Mouse (Mus musculus): ENCODE measurements at regions not wholly inside any gene's neighbourhood (a gene's known extent, or its start where the extent isn't known, plus 50 kb on each side); places are given as distances from the start of the nearest gene placed in this dataset.

- no peaks in the 10 kb centered on the region for H3K4me1 ChIP-seq (replicated peaks)
- ATAC-seq (ENCODE audit: low read depth), result no peak
- no peak overlapping the region for H3K9ac ChIP-seq
- H3K4me3 ChIP-seq, result no peak overlapping the region
- no peaks in the 10 kb centered on the region for H3K9me3 ChIP-seq
- no peak overlapping the region for H3K4me2 ChIP-seq
- WGBS, result 86% methylated on average over 4 of the region's 4 CpGs
- H3K27me3 ChIP-seq, result no peaks in the 10 kb centered on the region
- H3K27ac ChIP-seq (replicated peaks), result no peak overlapping the region
- no peaks in the 10 kb centered on the region for H3K36me3 ChIP-seq
Measured at GRCm38 (mm10) chr14:72277309-72277708, 214.3 kb downstream of the Gm9195 start.

GRCm38 (mm10) chr14:72259255-72259654 lies 232.4 kb downstream of the Gm9195 start:
- WGBS, result 44% methylated on average over 2 of the region's 2 CpGs
- Histone ChIP-seq H3K4me2 (no peak overlapping the region), H3K36me3 (no peaks in the 10 kb centered on the region), H3K4me1 (replicated peaks) (no peaks in the 10 kb centered on the region), H3K27me3 (no peaks in the 10 kb centered on the region), H3K27ac (replicated peaks) (no peak overlapping the region), H3K4me3 (no peak overlapping the region), H3K9me3 (peaks cover 6% of the 10 kb centered on the region; the same call in 1 of the 2 replicates), H3K9ac (no peak overlapping the region)
- no peak for ATAC-seq (ENCODE audit: low read depth)

DNA sequence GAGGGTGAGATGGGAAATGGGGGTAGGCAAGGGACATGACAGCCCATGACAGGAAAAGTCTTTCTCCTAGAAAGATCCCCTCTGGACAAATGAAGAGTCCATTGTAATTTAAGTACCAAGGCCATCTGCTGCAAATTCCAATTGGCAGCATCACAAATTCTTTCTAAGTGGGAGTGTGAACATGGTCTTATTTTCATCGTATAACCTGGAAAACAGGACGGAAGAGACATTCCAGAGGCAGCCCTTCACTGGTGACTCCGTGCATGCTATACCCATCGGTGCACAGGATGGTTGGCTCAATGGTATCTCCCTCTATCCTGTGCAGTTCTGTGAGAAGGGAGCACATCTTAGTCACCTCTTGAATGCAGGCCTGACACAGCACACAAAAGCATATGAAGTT lies 249.8 kb downstream of the Gm9195 start:
- no peak for ATAC-seq (ENCODE audit: low read depth)
- no peaks in the 10 kb centered on the region for H3K27me3 ChIP-seq

GRCm38 (mm10) chr14:72240272-72240671 lies 251.4 kb downstream of the Gm9195 start:
- Histone ChIP-seq H3K4me1 (replicated peaks) (no peaks in the 10 kb centered on the region), H3K36me3 (no peaks in the 10 kb centered on the region), H3K4me3 (no peak overlapping the region), H3K9me3 (no peaks in the 10 kb centered on the region), H3K4me2 (no peak overlapping the region), H3K27ac (replicated peaks) (no peak overlapping the region), H3K27me3 (no peaks in the 10 kb centered on the region), H3K9ac (no peak overlapping the region)
- WGBS, result 32% methylated on average over 4 of the region's 4 CpGs
- ATAC-seq (ENCODE audit: low read depth), result no peak

More for the DNA sequence above, 249.8 kb downstream of the Gm9195 start:
- H3K9me3 ChIP-seq, result no peaks in the 10 kb centered on the region
- WGBS, result 88% methylated on average over 4 of the region's 4 CpGs
- no peak overlapping the region for H3K4me3 ChIP-seq
- no peak overlapping the region for H3K9ac ChIP-seq
- H3K36me3 ChIP-seq, result no peaks in the 10 kb centered on the region
- H3K4me2 ChIP-seq, result no peak overlapping the region
- H3K4me1 ChIP-seq (replicated peaks), result no peaks in the 10 kb centered on the region
- H3K27ac ChIP-seq (replicated peaks), result no peak overlapping the region

- no peaks in the 10 kb centered on the region for H3K36me3 ChIP-seq
- 93% methylated on average over 4 of the region's 4 CpGs for WGBS
Measured at GRCm38 (mm10) chr14:72238344-72238743, 253.3 kb downstream of the Gm9195 start.

GRCm38 (mm10) chr14:72234234-72235075 lies 257.2 kb downstream of the Gm9195 start:
- no peak for ATAC-seq (ENCODE audit: low read depth)

More at GRCm38 (mm10) chr14:72238344-72238743, 253.3 kb downstream of the Gm9195 start:
- Histone ChIP-seq H3K4me2 (no peak overlapping the region), H3K27me3 (no peaks in the 10 kb centered on the region), H3K9me3 (no peaks in the 10 kb centered on the region), H3K9ac (no peak overlapping the region), H3K4me1 (replicated peaks) (no peaks in the 10 kb centered on the region), H3K27ac (replicated peaks) (no peak overlapping the region), H3K4me3 (no peak overlapping the region)
- ATAC-seq (ENCODE audit: low read depth), result no peak

DNA sequence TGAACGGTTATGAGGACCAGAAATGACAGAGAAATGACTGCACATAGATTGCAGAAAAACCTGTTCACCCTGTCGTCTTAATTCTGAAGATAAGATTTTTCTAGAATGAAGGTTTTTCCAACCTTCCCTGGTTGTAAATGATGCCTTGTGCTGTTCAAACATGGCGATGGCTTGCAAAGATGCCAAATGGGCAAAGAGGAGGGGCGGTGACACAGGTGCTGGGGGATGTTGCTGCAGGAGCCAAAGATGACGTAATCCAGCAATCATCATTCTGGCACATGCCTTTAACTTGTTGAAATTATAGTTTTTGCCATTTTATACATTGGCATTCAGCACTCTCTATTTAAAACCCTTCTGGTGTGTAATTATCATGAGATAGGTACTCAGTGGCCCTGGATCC lies 263.8 kb downstream of the Gm9195 start:
- no peaks in the 10 kb centered on the region for H3K4me1 ChIP-seq (replicated peaks)
- ATAC-seq (ENCODE audit: low read depth), result no peak
- no peak overlapping the region for H3K9ac ChIP-seq
- no peak overlapping the region for H3K4me2 ChIP-seq
- 78% methylated on average over 5 of the region's 5 CpGs for WGBS
- no peaks in the 10 kb centered on the region for H3K36me3 ChIP-seq
- no peak overlapping the region for H3K27ac ChIP-seq (replicated peaks)
- H3K27me3 ChIP-seq, result no peaks in the 10 kb centered on the region
- no peaks in the 10 kb centered on the region for H3K9me3 ChIP-seq
- H3K4me3 ChIP-seq, result no peak overlapping the region

More at GRCm38 (mm10) chr14:72234234-72235075, 257.2 kb downstream of the Gm9195 start:
- Histone ChIP-seq H3K4me1 (replicated peaks) (no peaks in the 10 kb centered on the region), H3K27me3 (no peaks in the 10 kb centered on the region), H3K9me3 (no peaks in the 10 kb centered on the region), H3K4me2 (no peak overlapping the region), H3K36me3 (no peaks in the 10 kb centered on the region), H3K4me3 (no peak overlapping the region), H3K9ac (no peak overlapping the region), H3K27ac (replicated peaks) (no peak overlapping the region)
- WGBS, result 83% methylated on average over 6 of the region's 6 CpGs

DNA sequence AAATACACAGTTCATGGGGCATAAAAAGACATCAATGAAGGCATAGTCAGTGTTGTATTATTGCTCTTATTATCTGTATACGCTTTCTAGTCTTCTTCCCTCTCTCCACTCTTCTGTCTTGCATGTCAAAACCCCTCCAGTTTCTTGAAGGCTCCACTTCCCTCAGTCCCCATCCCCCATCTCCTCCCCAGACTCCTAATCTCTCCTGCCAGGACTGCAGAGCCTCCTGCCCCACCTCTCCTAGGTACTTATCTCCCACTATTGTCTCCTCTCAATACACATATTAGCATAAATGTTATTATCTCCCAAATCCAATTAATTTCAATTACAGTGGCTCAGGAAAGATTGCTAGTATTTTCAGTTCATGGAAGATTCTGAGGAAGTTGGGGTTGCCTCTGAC lies 264.2 kb downstream of the Gm9195 start:
- ATAC-seq (ENCODE audit: low read depth), result no peak
- Histone ChIP-seq H3K4me3 (no peak overlapping the region), H3K27me3 (no peaks in the 10 kb centered on the region), H3K27ac (replicated peaks) (no peak overlapping the region), H3K4me1 (replicated peaks) (no peaks in the 10 kb centered on the region), H3K4me2 (no peak overlapping the region), H3K36me3 (no peaks in the 10 kb centered on the region), H3K9me3 (no peaks in the 10 kb centered on the region), H3K9ac (no peak overlapping the region)
- WGBS, result 75% methylated on average over 1 of the region's 1 CpGs

DNA sequence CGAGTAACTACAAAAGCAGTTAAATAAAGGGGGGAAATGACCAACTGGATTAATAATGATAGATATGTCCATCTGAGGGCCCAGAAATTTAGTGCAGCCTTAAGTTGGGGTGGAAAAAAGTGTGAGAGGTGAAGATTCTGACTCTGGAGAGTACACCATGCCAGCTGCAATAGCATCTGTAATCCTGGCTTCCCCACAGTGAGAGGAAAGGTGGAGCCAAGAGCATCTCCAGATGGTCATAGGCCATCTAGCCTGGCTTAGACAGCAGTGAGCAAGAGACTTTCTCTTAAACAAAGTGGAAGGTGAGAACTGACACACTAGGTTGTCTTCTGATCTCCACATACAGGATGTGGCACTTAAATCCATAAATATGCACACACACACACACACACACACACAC lies 264.7 kb downstream of the Gm9195 start:
- Histone ChIP-seq H3K4me3 (no peak overlapping the region), H3K4me2 (no peak overlapping the region), H3K9me3 (no peaks in the 10 kb centered on the region), H3K4me1 (replicated peaks) (no peaks in the 10 kb centered on the region), H3K36me3 (no peaks in the 10 kb centered on the region), H3K27me3 (no peaks in the 10 kb centered on the region), H3K9ac (no peak overlapping the region), H3K27ac (replicated peaks) (no peak overlapping the region)
- WGBS, result 70% methylated on average over 1 of the region's 1 CpGs
- ATAC-seq (ENCODE audit: low read depth), result no peak

- no peaks in the 10 kb centered on the region for H3K4me1 ChIP-seq (replicated peaks)
- no peak overlapping the region for H3K4me3 ChIP-seq
- no peaks in the 10 kb centered on the region for H3K9me3 ChIP-seq
- ATAC-seq (ENCODE audit: low read depth), result no peak
- no peaks in the 10 kb centered on the region for H3K27me3 ChIP-seq
- H3K27ac ChIP-seq (replicated peaks), result no peak overlapping the region
- H3K4me2 ChIP-seq, result no peak overlapping the region
- no peaks in the 10 kb centered on the region for H3K36me3 ChIP-seq
- H3K9ac ChIP-seq, result no peak overlapping the region
- WGBS, result 39% methylated on average over 2 of the region's 2 CpGs
Measured at GRCm38 (mm10) chr14:72222836-72223235, 268.8 kb downstream of the Gm9195 start.

DNA sequence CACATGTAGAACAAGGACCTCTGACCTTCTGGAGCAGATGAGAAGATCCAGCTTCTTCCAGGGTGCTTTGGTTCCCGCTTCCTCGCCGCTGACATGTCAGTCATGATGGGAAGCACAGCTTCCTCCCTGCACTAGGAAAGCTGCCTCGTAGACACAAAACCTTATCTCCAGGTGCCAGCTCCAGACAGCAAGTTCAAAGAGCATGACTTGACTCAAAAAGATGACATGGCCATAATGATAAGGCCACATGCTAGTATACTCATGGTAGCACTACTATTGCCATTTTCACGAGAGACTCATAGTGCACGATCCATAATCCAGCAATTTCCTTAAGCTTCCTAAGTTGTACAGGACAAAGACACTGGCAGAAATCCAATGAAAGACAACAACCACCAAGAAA lies 272.1 kb downstream of the Gm9195 start:
- Histone ChIP-seq H3K27ac (replicated peaks) (no peak overlapping the region), H3K9ac (no peak overlapping the region), H3K9me3 (no peaks in the 10 kb centered on the region), H3K36me3 (no peaks in the 10 kb centered on the region), H3K4me1 (replicated peaks) (no peaks in the 10 kb centered on the region), H3K27me3 (no peaks in the 10 kb centered on the region), H3K4me2 (no peak overlapping the region), H3K4me3 (no peak overlapping the region)
- WGBS, result 95% methylated on average over 6 of the region's 6 CpGs
- no peak for ATAC-seq (ENCODE audit: low read depth)

DNA sequence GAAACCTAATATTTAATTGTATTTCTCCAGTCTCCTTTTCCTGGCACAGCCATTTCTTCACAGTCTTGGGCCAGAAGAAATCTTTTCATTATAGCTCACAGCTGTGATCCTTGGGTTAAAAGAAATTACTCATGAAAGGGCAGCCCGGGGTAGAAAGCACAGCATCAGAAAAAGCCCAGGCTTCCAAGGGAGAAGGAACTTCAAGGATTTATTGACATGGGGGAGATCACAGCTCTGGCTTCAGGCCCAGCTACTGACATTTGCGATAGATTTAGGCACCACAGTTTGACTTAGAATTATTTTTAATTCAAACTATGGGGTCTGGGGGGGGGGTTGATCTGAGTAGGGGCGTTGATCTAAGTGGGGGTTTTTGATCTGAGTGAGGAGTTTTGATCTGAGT lies 291.3 kb downstream of the Gm9195 start:
- WGBS, result 66% methylated on average over 3 of the region's 3 CpGs
- no peak for ATAC-seq (ENCODE audit: low read depth)
- no peak overlapping the region for H3K4me3 ChIP-seq
- H3K9ac ChIP-seq, result no peak overlapping the region
- H3K9me3 ChIP-seq, result no peaks in the 10 kb centered on the region
- H3K27ac ChIP-seq (replicated peaks), result no peak overlapping the region
- no peaks in the 10 kb centered on the region for H3K27me3 ChIP-seq
- no peaks in the 10 kb centered on the region for H3K36me3 ChIP-seq
- H3K4me2 ChIP-seq, result no peak overlapping the region
- peaks cover 11% of the 10 kb centered on the region for H3K4me1 ChIP-seq (replicated peaks)

GRCm38 (mm10) chr14:72199900-72200299 lies 291.7 kb downstream of the Gm9195 start:
- no peaks in the 10 kb centered on the region for H3K27me3 ChIP-seq

More at GRCm38 (mm10) chr14:72199900-72200299, 291.7 kb downstream of the Gm9195 start:
- H3K9me3 ChIP-seq, result no peaks in the 10 kb centered on the region
- no peak overlapping the region for H3K27ac ChIP-seq (replicated peaks)
- no peak overlapping the region for H3K4me3 ChIP-seq
- H3K9ac ChIP-seq, result no peak overlapping the region
- no peak overlapping the region for H3K4me2 ChIP-seq
- H3K4me1 ChIP-seq (replicated peaks), result peaks cover 12% of the 10 kb centered on the region
- ATAC-seq (ENCODE audit: low read depth), result no peak
- no peaks in the 10 kb centered on the region for H3K36me3 ChIP-seq

All from neural tube, embryonic 13.5 days (tissue).